Mouse (Mus musculus) embryonic facial prominence, embryonic 12.5 days (tissue): Measurements from ENCODE around the gene Arhgdib. TPM values are rescaled to one million over a fixed set of nuclear protein-coding genes. Genes with fewer than 3 reads are reported as not detected.

Experiments
- ATAC-seq: fragments of 200-750 bp; cut with Nextera tagmentation; 2 replicates; pipeline ENCODE4 v1.8.0; 2017; ENCODE audit not compliant: insufficient number of reproducible peaks, insufficient read depth, low FRiP score, low TSS enrichment
- H3K27ac ChIP-seq: fragments of 300-500 bp; sonication (generic); 2 replicates; pipeline ENCODE4 v1.5.1; 2016; ENCODE audit warnings: mild to moderate bottlenecking
- H3K27me3 ChIP-seq: fragments of 300-500 bp; sonication (generic); 2 replicates; pipeline ENCODE4 v1.6.1; 2016; ENCODE audit warnings: mild to moderate bottlenecking, moderate library complexity
- H3K36me3 ChIP-seq: fragments of 300-500 bp; sonication (generic); 2 replicates; pipeline ENCODE4 v1.6.1; 2016; ENCODE audit warnings: mild to moderate bottlenecking
- H3K4me1 ChIP-seq: fragments of 300-500 bp; sonication (generic); 2 replicates; pipeline ENCODE4 v1.6.1; 2016
- H3K4me2 ChIP-seq: fragments of 300-500 bp; sonication (generic); replicated peaks from 2 replicates; pipeline ENCODE4 v1.6.1; 2016; ENCODE audit warnings: mild to moderate bottlenecking, moderate library complexity
- H3K4me3 ChIP-seq: fragments of 300-500 bp; sonication (generic); 2 replicates; pipeline ENCODE4 v1.5.1; 2016; ENCODE audit warnings: mild to moderate bottlenecking
- H3K9ac ChIP-seq: fragments of 300-500 bp; sonication (generic); 2 replicates; pipeline ENCODE4 v1.6.1; 2016; ENCODE audit warnings: mild to moderate bottlenecking, moderate library complexity
- H3K9me3 ChIP-seq: fragments of 300-500 bp; sonication (generic); 2 replicates; pipeline ENCODE4 v1.6.1; 2016; ENCODE audit warnings: mild to moderate bottlenecking, moderate library complexity
- WGBS: fragments of 180-500 bp; shearing (Covaris S2); methylation state at CpG from one replicate; pipeline ENCODE4 v1.1.7; 2016; 5-methylcytosine and 5-hydroxymethylcytosine counted together
- polyA plus RNA-seq: library from polyadenylated mRNA; unstranded; fragments of >200 nt; fragmentation: Nextera tagmentation; extraction: Ambion mirVana; gene quantifications from 2 replicates; pipeline ENCODE4 v1.2.1, GENCODE M21; 2016

The Arhgdib gene
- polyA plus RNA-seq, 1 experiment from 2014 or later = 58.5 TPM

DNA sequence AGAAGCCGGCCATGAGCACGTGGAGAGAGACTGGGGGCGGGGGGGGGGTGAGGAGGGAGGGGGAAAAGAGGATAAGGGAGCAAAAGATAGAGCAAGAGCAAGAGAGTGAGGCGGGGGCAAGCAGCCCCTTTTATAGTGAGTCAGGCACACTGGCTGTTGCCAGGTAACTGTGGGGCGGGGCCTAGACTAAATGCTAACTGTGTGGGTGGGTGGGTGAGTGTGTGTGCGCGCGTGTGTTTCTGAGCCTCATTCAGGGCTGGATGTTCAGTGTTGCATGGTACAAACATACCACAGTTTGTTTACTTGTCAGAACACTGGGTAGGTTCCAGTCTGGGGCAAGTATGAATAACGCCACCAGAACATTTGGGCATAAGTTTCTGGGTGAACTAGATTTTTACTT, 5.2 kb upstream of the Arhgdib start:
- Histone ChIP-seq H3K27me3 (no peaks in the 10 kb centered on the region), H3K4me3 (no peak overlapping the region), H3K9me3 (no peaks in the 10 kb centered on the region), H3K36me3 (no peaks in the 10 kb centered on the region), H3K9ac (no peak overlapping the region), H3K4me2 (no peak overlapping the region), H3K27ac (no peak overlapping the region), H3K4me1 (peaks cover 6% of the 10 kb centered on the region; the same call in 1 of the 2 replicates)
- WGBS = 64% methylated on average over 9 of the region's 9 CpGs
- no peak for ATAC-seq

DNA sequence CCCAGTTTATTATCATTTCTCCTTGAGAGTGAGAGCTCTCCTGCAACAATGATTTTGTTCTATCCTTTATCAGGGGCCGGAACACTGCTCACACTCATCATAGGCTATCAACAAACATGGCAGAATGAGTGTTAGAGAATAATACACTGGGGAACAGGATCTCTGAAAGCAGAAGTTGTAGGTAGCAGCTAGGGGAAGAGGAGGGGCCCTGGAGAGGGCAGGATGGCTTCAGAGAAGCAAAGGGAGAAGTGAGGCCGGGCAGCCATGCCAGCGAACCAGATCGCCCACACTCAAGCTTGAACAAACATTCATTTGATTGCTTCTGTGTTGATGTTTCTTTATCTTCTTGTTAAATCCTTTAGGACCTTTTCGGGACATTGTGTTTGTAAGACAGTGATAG, 4.5 kb upstream of the Arhgdib start:
- H3K36me3 ChIP-seq = no peaks in the 10 kb centered on the region
- no peak overlapping the region for H3K4me2 ChIP-seq
- 86% methylated on average over 5 of the region's 5 CpGs for WGBS
- no peak for ATAC-seq
- H3K4me3 ChIP-seq = no peak overlapping the region
- H3K9ac ChIP-seq = no peak overlapping the region
- peaks cover 12% of the 10 kb centered on the region for H3K4me1 ChIP-seq
- H3K27ac ChIP-seq = no peak overlapping the region
- H3K27me3 ChIP-seq = no peaks in the 10 kb centered on the region
- no peaks in the 10 kb centered on the region for H3K9me3 ChIP-seq

DNA sequence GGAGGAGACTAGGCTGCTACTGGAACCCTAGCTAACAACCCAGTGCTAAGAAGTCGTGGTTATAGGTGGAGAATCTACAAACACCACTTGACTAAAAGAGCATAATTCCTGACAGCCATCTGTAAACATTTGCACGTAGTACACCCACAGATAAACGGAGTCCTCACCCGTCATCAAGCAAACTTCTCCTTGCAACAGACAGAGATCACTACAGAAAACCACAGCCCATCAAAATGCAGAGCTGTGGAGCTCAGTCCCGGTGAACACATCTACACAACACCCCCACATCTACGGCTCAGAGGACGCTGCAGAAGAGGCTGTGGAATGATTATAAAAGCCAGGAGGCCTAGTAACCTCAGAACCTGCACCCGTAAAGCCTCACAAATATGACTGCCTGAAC, 2.8 kb upstream of the Arhgdib start:
- no peak overlapping the region for H3K4me3 ChIP-seq
- H3K9ac ChIP-seq = no peak overlapping the region
- H3K4me1 ChIP-seq = peaks cover 29% of the 10 kb centered on the region
- no peaks in the 10 kb centered on the region for H3K9me3 ChIP-seq
- no peak overlapping the region for H3K27ac ChIP-seq
- no peak for ATAC-seq
- H3K36me3 ChIP-seq = no peaks in the 10 kb centered on the region
- H3K4me2 ChIP-seq = no peak overlapping the region
- 86% methylated on average over 8 of the region's 8 CpGs for WGBS
- H3K27me3 ChIP-seq = no peaks in the 10 kb centered on the region

DNA sequence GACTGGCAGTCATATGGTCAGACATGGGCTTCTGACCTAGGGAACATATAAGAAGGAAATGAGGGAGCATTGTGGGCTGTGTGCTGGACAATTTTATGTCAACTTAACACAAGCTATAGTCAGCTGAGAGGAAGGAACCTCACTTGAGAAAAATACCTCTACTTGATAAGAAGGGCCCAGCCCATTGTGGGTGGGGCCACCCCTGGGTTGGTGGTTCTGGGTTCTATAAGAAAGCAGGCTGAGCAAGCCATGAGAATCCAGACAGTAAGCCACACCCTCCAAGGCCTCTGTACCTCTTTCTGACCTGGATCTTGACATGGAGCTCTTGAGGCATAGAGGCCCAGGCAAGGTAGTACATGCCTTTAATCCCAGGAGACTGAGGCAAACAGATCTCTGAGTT, 1.7 kb upstream of the Arhgdib start:
- Histone ChIP-seq H3K9ac (no peak overlapping the region), H3K9me3 (no peaks in the 10 kb centered on the region), H3K27me3 (no peaks in the 10 kb centered on the region), H3K4me3 (no peak overlapping the region), H3K36me3 (no peaks in the 10 kb centered on the region), H3K4me1 (peaks cover 29% of the 10 kb centered on the region), H3K4me2 (no peak overlapping the region), H3K27ac (no peak overlapping the region)
- no peak for ATAC-seq

DNA sequence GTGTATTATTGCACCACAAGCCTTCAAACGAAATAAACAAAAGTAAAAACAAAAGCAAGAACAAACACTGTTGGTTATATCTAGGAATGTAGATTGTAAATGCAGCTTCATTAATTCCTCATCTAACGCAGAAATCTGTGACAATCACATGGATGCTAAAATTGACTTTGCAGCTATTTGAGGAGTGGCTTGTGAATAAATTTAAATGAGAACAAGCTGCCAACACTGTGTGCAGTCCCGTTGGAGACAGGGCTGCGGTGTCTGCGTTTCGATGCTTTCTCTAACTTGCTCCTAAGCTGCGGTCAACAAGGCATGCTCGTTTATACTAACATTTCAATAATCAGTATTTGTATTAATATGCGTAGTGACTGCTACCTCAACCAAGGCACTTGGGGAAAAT, 581 bp upstream of the Arhgdib start:
- WGBS = 77% methylated on average over 9 of the region's 9 CpGs
- Histone ChIP-seq H3K27me3 (no peaks in the 10 kb centered on the region), H3K4me1 (peaks cover 29% of the 10 kb centered on the region), H3K27ac (no peak overlapping the region), H3K9ac (no peak overlapping the region), H3K36me3 (no peaks in the 10 kb centered on the region), H3K9me3 (no peaks in the 10 kb centered on the region), H3K4me2 (no peak overlapping the region), H3K4me3 (no peak overlapping the region)
- ATAC-seq = no peak

DNA sequence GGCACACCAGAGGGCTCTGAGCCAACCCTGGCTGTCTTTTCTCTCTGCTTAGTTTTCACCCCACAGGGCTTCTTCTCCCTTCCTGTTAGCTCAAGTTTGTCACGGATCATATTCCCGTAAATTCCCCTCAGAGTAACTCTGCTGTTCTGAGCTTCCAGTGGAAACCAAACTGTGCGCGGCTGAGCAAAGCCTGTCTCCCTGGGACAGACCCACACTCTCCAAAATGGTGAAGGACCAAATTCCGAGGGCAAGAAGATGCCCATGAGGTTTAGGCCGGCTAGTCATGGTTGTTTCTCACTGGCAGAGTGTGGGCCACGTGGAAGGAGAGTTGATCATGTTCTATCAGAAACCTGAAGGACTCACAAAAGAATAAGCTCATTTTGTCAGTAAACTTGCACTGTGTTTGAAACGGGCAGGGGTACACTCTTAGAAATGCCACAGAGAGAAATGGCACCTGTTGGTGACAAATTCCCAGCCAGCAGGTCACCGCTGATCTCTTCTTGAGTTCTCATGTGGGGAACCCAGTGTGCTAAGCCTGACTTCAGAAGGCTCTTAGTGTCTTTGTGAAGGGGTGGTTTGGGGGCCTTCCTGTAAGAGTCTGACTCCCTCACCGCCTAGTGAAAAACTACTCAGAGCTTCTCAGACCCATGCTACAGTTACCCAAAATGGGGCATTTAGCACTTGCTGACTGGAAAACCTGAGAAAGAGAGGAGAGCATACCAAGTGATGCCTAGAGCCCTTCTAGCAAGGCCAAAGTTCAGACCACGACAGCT, 1.3 kb downstream of the Arhgdib start:
- no peaks in the 10 kb centered on the region for H3K36me3 ChIP-seq
- H3K4me3 ChIP-seq = no peak overlapping the region
- 63% methylated on average over 11 of the region's 11 CpGs for WGBS
- peak overlapping the region; percentile 90 for H3K27ac ChIP-seq
- no peaks in the 10 kb centered on the region for H3K27me3 ChIP-seq
- peak overlapping the region; percentile 32; the same call in 1 of the 2 replicates for H3K4me2 ChIP-seq
- H3K9me3 ChIP-seq = no peaks in the 10 kb centered on the region
- peaks cover 23% of the 10 kb centered on the region for H3K4me1 ChIP-seq
- H3K9ac ChIP-seq = no peak overlapping the region
- ATAC-seq = no peak

DNA sequence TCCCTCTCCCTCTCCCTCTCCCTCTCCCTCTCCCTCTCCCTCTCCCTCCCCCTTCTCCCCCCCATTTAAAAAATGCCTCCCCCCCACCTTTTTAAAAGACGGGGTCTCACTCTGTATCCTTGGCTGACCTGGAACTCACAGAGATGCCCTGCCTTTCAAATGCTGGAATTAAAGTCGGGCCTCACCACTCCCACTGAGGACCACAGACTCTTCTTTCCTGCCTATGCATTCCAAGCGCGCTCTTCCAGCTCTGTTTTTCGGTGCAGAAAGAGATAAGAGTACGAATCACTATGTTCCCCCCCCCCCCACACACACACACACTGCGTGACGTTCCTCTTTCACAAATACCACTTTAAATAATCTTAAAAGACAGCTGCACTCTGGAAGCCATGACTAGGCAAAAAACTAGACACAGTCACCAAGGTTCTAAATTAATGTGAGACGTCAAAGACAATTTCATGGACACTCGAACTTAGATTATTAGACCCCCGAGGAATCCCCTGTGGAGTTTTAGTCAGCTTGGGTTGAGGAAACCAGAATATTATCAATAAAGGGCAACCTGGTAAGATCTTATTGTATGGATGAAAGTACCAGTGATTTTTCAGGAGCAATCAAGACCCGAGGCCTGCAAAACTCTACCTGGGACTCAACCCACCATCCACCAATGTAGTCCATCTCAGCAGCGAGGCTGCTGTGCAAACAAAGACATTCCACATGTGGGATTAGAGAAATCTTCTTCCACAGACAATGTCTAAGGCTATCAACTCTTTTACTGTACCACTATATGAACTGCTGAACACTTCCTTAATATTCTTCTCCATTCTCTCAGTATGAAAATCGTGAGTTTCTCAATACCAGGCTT, 2.1 kb downstream of the Arhgdib start:
- no peaks in the 10 kb centered on the region for H3K27me3 ChIP-seq
- no peaks in the 10 kb centered on the region for H3K36me3 ChIP-seq
- H3K4me3 ChIP-seq = no peak overlapping the region
- H3K9me3 ChIP-seq = no peaks in the 10 kb centered on the region
- no peak overlapping the region for H3K4me2 ChIP-seq
- peak overlapping the region; percentile 90 for H3K27ac ChIP-seq
- WGBS = 77% methylated on average over 14 of the region's 14 CpGs
- H3K9ac ChIP-seq = no peak overlapping the region
- peaks cover 23% of the 10 kb centered on the region for H3K4me1 ChIP-seq
- ATAC-seq = no peak

DNA sequence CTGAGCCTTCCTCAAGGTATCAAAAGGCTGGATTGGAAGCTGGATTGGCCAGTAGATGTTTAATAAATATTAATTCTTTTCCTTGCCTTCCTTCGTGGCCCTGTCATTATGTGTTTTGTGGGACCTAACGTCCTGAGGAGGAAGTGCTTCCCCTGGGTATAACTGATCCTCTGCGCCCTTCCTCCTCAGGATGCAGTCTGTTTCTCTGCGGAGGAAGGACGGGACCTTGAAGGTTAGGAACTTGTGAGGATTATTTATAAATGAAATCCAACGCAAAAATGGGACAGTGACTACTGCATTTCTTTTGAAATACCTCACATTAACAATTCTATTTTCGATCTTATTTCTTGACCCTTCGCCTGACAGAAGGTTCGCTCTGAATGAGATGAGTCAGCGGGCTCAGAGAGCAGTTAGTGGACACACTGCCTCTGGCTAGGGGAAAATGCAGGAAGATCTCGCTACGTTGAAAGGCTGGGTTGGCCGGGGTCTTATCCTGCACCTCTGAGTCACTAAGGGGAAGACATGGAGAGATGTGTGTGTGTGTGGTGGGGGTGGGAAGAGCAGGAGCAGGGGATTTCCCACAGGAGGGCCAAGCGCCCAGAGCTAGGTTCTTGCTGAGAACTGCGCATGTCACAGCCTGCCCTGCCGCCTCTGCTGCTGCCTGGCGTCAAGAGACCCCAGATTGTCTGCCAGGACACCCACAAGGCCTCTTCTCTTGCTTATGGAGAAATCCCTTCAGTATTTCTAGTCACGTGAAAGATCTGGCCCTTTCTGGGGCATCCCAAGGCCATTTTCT, 3.2 kb downstream of the Arhgdib start:
- Histone ChIP-seq H3K4me3 (no peak overlapping the region), H3K9ac (no peak overlapping the region), H3K4me1 (peaks cover 23% of the 10 kb centered on the region), H3K27ac (no peak overlapping the region), H3K9me3 (no peaks in the 10 kb centered on the region), H3K27me3 (no peaks in the 10 kb centered on the region), H3K4me2 (no peak overlapping the region), H3K36me3 (no peaks in the 10 kb centered on the region)
- 74% methylated on average over 18 of the region's 18 CpGs for WGBS
- ATAC-seq = no peak

DNA sequence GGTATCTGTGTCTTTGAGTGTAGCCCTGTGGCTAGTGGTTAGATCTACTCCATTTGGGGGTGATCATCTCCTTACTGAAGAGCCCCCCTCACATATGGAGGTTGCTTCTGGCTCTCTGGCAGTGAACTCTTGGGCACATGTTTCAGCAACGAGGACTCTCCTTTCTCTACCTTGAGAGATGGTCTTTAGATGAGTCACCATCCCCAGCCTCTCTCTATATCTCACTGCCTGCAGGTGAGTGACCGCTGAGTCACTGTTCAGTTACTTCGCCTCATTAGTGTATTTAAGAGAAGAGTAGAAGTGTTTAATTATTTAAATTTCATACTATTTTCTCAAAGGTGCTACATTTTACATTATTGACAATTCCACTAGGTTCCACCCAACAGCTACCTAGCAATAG, 4.6 kb downstream of the Arhgdib start:
- no peaks in the 10 kb centered on the region for H3K27me3 ChIP-seq
- no peak overlapping the region for H3K4me2 ChIP-seq
- no peaks in the 10 kb centered on the region for H3K9me3 ChIP-seq
- peaks cover 23% of the 10 kb centered on the region for H3K4me1 ChIP-seq
- H3K9ac ChIP-seq = no peak overlapping the region
- H3K36me3 ChIP-seq = no peaks in the 10 kb centered on the region
- no peak for ATAC-seq
- H3K27ac ChIP-seq = no peak overlapping the region
- 84% methylated on average over 3 of the region's 3 CpGs for WGBS
- no peak overlapping the region for H3K4me3 ChIP-seq

DNA sequence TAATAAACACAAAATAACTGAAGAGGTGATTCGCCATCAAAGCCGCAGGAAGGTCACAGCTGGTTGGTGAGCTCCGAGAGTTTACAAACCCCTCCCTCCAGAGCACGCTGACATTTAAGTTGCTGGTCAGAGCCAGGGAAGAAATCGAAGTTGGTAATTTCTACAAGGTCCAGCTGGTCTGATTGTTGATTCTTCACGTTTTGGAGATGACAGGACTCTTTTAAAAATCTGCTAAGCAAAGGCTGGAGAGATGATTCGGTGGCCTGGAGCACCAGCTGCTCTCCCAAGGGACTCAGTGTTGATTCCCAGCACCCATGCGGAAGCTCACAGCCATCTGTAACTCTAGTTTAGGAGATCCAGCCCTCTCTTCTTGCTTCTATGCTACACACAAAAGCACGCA, 5.3 kb downstream of the Arhgdib start:
- H3K4me1 ChIP-seq = peaks cover 18% of the 10 kb centered on the region
- 86% methylated on average over 9 of the region's 9 CpGs for WGBS
- H3K36me3 ChIP-seq = no peaks in the 10 kb centered on the region
- H3K4me2 ChIP-seq = no peak overlapping the region
- no peak overlapping the region for H3K4me3 ChIP-seq
- H3K9me3 ChIP-seq = no peaks in the 10 kb centered on the region
- H3K27ac ChIP-seq = no peak overlapping the region
- no peaks in the 10 kb centered on the region for H3K27me3 ChIP-seq
- no peak for ATAC-seq
- no peak overlapping the region for H3K9ac ChIP-seq

DNA sequence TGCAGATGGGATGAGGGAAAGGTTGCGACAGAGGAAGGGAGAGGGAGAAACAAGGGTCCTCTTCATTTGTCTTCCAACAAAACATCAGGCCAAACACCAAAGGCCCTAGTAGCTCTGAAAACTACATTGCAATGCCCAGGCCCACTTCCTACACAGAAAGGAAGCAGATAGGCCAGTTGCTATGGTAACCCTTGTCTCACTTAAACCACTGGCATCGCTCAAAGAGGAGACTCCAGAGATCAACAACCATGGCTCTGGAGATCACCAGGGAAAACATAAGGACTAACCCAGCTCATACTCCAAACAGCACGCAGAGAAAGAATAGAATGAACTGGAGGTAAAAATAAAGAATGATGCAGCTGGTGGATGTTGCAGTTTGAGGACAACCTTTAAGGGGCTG, 6.5 kb downstream of the Arhgdib start:
- Histone ChIP-seq H3K9me3 (no peaks in the 10 kb centered on the region), H3K36me3 (no peaks in the 10 kb centered on the region), H3K27ac (no peak overlapping the region), H3K27me3 (no peaks in the 10 kb centered on the region), H3K9ac (no peak overlapping the region), H3K4me1 (peaks cover 7% of the 10 kb centered on the region), H3K4me2 (no peak overlapping the region), H3K4me3 (no peak overlapping the region)
- WGBS = 84% methylated on average over 3 of the region's 3 CpGs
- ATAC-seq = no peak
